Mouse (Mus musculus): ENCODE data around the gene Usp39. TPM values are rescaled to one million over a fixed set of nuclear protein-coding genes. Genes with fewer than 3 reads are reported as not detected.

The Usp39 gene
- polyA plus RNA-seq, 1 experiment from 2014 or later = 76.3 TPM

DNA sequence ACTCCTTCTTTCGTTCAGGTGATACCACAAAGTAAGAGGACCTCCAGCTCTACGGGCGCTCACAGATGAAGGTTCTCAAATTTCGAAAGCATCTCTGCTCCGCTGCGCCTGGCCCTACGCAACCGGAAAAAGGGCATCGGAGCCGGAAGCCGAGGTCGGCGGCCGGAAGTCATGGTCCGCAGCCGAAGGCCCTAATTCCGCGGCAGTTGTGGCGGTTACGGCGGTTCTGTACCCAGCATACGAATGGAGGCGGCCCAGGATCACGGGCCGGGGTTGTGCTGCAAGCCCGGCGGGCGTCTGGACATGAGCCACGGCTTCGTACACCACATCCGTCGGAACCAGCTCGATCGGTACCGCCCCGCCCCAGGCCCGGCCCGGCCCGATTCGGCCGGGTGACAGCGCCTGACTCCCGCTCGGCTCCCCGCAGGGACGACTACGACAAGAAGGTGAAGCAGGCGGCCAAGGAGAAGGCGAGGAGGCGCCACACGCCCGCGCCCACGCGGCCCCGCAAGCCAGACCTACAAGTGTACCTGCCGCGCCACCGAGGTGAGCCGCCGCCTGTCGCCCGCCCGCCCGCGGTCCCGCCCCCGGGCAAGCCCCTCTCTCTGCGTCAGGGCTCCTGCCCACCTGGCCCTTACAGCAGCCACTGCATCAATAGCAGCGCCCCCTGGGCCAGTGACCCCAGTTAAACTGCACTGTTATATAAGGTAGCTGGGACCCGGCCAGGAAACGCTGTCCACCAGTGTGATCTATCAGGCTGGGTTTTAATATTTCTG lies 2.4 kb upstream of the Usp39 start, which contains the start of gene 0610030E20Rik:
TSS of gene 0610030E20Rik (plus strand) at position 152 of the 776 bp plus-strand sequence.
- Histone ChIP-seq H3K9me3 (replicated peaks; ENCODE audit: control insufficient read depth, low read length) (no peaks in the 10 kb centered on the region), H3K9ac (ENCODE audit: low read length) (peak within 1 kb of the TSS; percentile 96), H3K27me3 (replicated peaks; ENCODE audit: control insufficient read depth, insufficient read depth, low read length) (no peaks in the 10 kb centered on the region), H3K4me3 (ENCODE audit: low read depth, low read length) (peak within 1 kb of the TSS; percentile 89), H3K36me3 (ENCODE audit: control insufficient read depth, insufficient read depth, low read length) (peaks cover 31% of the 10 kb centered on the region), H3K4me1 (ENCODE audit: control insufficient read depth, insufficient read depth, low read length) (peaks cover 18% of the 10 kb centered on the region), H3K4me2 (ENCODE audit: low read length) (peak within 1 kb of the TSS; percentile 77), H3K27ac (ENCODE audit: low read depth, low read length) (peak within 1 kb of the TSS; percentile 86)
- ATAC-seq (peak; percentile 74), DNase-seq (ENCODE audit: low spot score) (peak; percentile 75)
- WGBS = under 1% methylated on average over 51 of the region's 72 CpGs

- Histone ChIP-seq H3K27ac (ENCODE audit: low read depth, low read length) (no peak overlapping the region), H3K4me1 (ENCODE audit: control insufficient read depth, insufficient read depth, low read length) (peaks cover 18% of the 10 kb centered on the region), H3K9ac (ENCODE audit: low read length) (no peak overlapping the region), H3K27me3 (replicated peaks; ENCODE audit: control insufficient read depth, insufficient read depth, low read length) (no peaks in the 10 kb centered on the region), H3K36me3 (ENCODE audit: control insufficient read depth, insufficient read depth, low read length) (peaks cover 32% of the 10 kb centered on the region), H3K9me3 (replicated peaks; ENCODE audit: control insufficient read depth, low read length) (no peaks in the 10 kb centered on the region), H3K4me3 (ENCODE audit: low read depth, low read length) (no peak overlapping the region), H3K4me2 (ENCODE audit: low read length) (peak overlapping the region; percentile 77; the same call in 1 of the 2 replicates)
- 90% methylated on average over 4 of the region's 4 CpGs for WGBS
- DNase-seq (ENCODE audit: low spot score) (no peak), ATAC-seq (no peak)
Measured at GRCm38 (mm10) chr6:72346261-72346660, 1.3 kb upstream of the Usp39 start.

DNA sequence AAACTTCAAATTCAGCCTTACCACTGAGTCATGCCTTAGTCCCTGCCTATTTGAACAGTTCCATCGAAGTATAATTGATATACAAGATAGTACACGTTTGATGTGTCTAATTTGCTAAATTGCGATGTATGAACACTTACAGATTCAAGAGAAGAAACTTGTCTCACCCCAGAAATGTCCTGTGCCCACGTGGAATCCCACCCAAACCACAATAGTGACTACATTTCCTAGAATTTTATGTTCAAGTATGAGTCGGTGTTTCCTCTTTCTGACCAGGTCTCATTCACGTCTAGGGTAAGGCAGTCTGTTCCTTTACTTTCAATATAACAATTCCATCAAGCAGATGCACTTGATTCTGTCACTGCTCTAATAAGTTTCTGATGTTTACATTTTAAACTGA lies 649 bp upstream of the Usp39 start:
- no peak overlapping the region for H3K27ac ChIP-seq (ENCODE audit: low read depth, low read length)
- no peak overlapping the region; the same call in 1 of the 2 replicates for H3K9ac ChIP-seq (ENCODE audit: low read length)
- no peaks in the 10 kb centered on the region for H3K27me3 ChIP-seq (replicated peaks; ENCODE audit: control insufficient read depth, insufficient read depth, low read length)
- ATAC-seq (peak; percentile 3; the same call in 1 of the 2 replicates), DNase-seq (ENCODE audit: low spot score) (no peak)
- H3K9me3 ChIP-seq (replicated peaks; ENCODE audit: control insufficient read depth, low read length) = no peaks in the 10 kb centered on the region
- H3K4me3 ChIP-seq (ENCODE audit: low read depth, low read length) = peak overlapping the region; percentile 81; the same call in 1 of the 2 replicates
- H3K36me3 ChIP-seq (ENCODE audit: control insufficient read depth, insufficient read depth, low read length) = peaks cover 31% of the 10 kb centered on the region
- H3K4me2 ChIP-seq (ENCODE audit: low read length) = peak overlapping the region; percentile 95
- 55% methylated on average over 6 of the region's 6 CpGs for WGBS
- H3K4me1 ChIP-seq (ENCODE audit: control insufficient read depth, insufficient read depth, low read length) = peaks cover 18% of the 10 kb centered on the region

DNA sequence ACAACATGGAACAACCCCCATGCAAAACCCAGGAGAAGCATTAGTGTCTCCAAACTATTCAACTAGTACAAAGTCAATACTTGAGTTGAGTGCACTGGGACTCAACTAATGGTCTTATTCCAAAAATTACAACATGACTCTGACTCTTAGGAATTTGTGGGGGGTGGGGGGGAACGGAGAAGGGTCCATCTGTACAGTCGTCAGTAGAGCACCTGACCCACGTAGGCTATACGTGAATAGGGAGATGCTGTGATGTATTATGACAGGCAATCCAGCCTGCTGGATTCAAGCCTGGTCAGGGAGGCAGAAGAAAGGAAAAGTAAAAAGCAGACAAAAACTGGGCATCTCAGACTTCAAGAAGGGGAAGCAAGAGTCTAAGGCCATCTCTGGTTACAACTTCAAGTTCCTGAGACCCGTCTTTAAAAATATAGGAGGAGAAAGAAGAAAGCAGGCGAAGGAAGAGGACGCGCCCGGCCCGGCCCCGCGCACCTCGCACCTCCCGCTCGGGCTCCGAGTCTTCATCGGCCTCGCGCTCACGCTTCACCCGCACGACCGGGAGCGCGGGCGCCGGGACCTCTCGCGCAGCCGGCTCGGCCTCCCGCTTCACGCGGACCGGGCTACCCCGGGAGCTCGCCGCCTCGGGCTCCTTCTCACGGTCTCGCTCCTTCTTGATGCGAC lies 449 bp downstream of the Usp39 start:
- Histone ChIP-seq H3K4me3 (ENCODE audit: low read depth, low read length) (peak overlapping the region; percentile 81), H3K4me1 (ENCODE audit: control insufficient read depth, insufficient read depth, low read length) (peaks cover 18% of the 10 kb centered on the region), H3K27ac (ENCODE audit: low read depth, low read length) (no peak overlapping the region; the same call in 1 of the 2 replicates), H3K9ac (ENCODE audit: low read length) (peak overlapping the region; percentile 86), H3K4me2 (ENCODE audit: low read length) (peak overlapping the region; percentile 95), H3K27me3 (replicated peaks; ENCODE audit: control insufficient read depth, insufficient read depth, low read length) (no peaks in the 10 kb centered on the region), H3K9me3 (replicated peaks; ENCODE audit: control insufficient read depth, low read length) (no peaks in the 10 kb centered on the region), H3K36me3 (ENCODE audit: control insufficient read depth, insufficient read depth, low read length) (peaks cover 25% of the 10 kb centered on the region)
- no peak for DNase-seq (ENCODE audit: low spot score)
- WGBS = under 1% methylated on average over 42 of the region's 42 CpGs
- peak; percentile 56 for ATAC-seq

DNA sequence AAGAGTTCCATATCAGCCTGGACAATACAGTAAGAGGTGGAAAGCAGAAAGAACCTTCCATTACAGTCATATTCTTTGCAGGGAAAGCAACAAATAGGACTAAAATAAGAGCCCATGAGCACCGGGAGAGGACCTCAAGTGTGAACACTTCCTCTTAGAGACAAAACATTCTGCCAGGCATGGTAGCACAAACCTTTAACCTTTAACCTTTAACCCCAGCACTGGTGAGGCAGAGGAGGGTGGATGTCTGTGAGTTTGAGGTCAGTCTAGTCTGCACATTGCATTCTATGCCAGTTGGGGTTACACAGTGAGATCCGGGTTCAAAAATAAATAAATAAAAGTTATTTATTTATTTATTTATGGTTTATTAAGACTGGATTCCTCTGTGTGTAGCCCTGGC lies 4.5 kb downstream of the Usp39 start:
- peaks cover 52% of the 10 kb centered on the region for H3K36me3 ChIP-seq (ENCODE audit: control insufficient read depth, insufficient read depth, low read length)
- H3K4me2 ChIP-seq (ENCODE audit: low read length) = no peak overlapping the region
- no peaks in the 10 kb centered on the region for H3K9me3 ChIP-seq (replicated peaks; ENCODE audit: control insufficient read depth, low read length)
- H3K4me3 ChIP-seq (ENCODE audit: low read depth, low read length) = no peak overlapping the region
- ATAC-seq = no peak
- no peaks in the 10 kb centered on the region for H3K27me3 ChIP-seq (replicated peaks; ENCODE audit: control insufficient read depth, insufficient read depth, low read length)
- 89% methylated on average over 2 of the region's 2 CpGs for WGBS
- H3K27ac ChIP-seq (ENCODE audit: low read depth, low read length) = no peak overlapping the region
- no peak overlapping the region for H3K9ac ChIP-seq (ENCODE audit: low read length)
- peaks cover 11% of the 10 kb centered on the region for H3K4me1 ChIP-seq (ENCODE audit: control insufficient read depth, insufficient read depth, low read length)
- no peak for DNase-seq (ENCODE audit: low spot score)

DNA sequence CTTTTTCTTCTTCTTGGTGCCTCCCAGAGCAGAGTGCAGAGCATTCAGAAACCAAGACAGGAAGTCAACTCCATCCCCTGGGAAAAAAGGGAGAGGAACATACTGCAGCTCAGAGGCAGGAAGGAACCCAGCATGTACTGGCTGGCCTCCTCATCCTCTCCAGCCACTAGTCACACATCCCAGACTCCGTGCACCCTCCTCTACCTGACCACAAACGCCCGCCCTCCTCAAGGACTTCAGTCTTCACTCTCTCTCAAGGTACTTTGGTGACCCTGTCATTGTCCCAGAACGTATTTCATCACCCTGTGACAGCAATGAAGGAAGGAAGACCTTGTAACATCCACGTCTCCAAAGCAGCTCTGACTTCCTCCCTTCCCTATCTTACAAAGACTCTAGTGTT lies 11.9 kb downstream of the Usp39 start:
- H3K9me3 ChIP-seq (replicated peaks; ENCODE audit: control insufficient read depth, low read length) = no peaks in the 10 kb centered on the region
- no peak for DNase-seq (ENCODE audit: low spot score)
- H3K36me3 ChIP-seq (ENCODE audit: control insufficient read depth, insufficient read depth, low read length) = peaks cover 92% of the 10 kb centered on the region
- no peaks in the 10 kb centered on the region for H3K27me3 ChIP-seq (replicated peaks; ENCODE audit: control insufficient read depth, insufficient read depth, low read length)
- no peak overlapping the region for H3K4me3 ChIP-seq (ENCODE audit: low read depth, low read length)
- H3K27ac ChIP-seq (ENCODE audit: low read depth, low read length) = no peak overlapping the region
- no peak overlapping the region for H3K4me2 ChIP-seq (ENCODE audit: low read length)
- H3K4me1 ChIP-seq (ENCODE audit: control insufficient read depth, insufficient read depth, low read length) = no peaks in the 10 kb centered on the region
- WGBS = 88% methylated on average over 5 of the region's 5 CpGs
- no peak overlapping the region for H3K9ac ChIP-seq (ENCODE audit: low read length)
- ATAC-seq = no peak

- Histone ChIP-seq H3K9ac (ENCODE audit: low read length) (no peak overlapping the region), H3K9me3 (replicated peaks; ENCODE audit: control insufficient read depth, low read length) (no peaks in the 10 kb centered on the region), H3K4me3 (ENCODE audit: low read depth, low read length) (no peak overlapping the region), H3K4me1 (ENCODE audit: control insufficient read depth, insufficient read depth, low read length) (no peaks in the 10 kb centered on the region), H3K36me3 (ENCODE audit: control insufficient read depth, insufficient read depth, low read length) (peaks cover 89% of the 10 kb centered on the region), H3K27me3 (replicated peaks; ENCODE audit: control insufficient read depth, insufficient read depth, low read length) (no peaks in the 10 kb centered on the region), H3K4me2 (ENCODE audit: low read length) (no peak overlapping the region), H3K27ac (ENCODE audit: low read depth, low read length) (no peak overlapping the region)
- no peak for DNase-seq (ENCODE audit: low spot score)
- no peak for ATAC-seq
- 90% methylated on average over 4 of the region's 4 CpGs for WGBS
Measured at GRCm38 (mm10) chr6:72330133-72330532, 14.9 kb downstream of the Usp39 start.

DNA sequence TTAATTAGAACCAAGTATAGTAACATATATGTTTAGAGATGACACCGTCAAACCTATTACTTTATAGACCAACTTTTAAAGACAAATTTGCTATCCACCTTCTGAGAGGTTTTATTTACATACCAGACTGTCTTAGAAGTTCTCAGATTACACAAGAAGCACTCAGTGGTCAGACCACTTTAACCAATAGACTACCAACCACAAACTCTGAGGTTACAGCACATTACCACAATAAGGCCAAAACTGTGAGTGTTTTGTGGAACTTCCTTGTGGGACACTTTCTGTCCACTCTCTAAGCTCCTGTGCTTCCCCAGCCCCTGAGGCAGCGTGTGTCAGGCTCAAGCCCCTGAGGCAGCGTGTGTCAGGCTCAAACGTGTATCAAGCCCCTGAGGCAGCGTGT lies 16.0 kb downstream of the Usp39 start:
- Histone ChIP-seq H3K4me1 (ENCODE audit: control insufficient read depth, insufficient read depth, low read length) (no peaks in the 10 kb centered on the region), H3K27ac (ENCODE audit: low read depth, low read length) (no peak overlapping the region), H3K27me3 (replicated peaks; ENCODE audit: control insufficient read depth, insufficient read depth, low read length) (no peaks in the 10 kb centered on the region), H3K9ac (ENCODE audit: low read length) (no peak overlapping the region), H3K36me3 (ENCODE audit: control insufficient read depth, insufficient read depth, low read length) (peaks cover 90% of the 10 kb centered on the region), H3K4me3 (ENCODE audit: low read depth, low read length) (no peak overlapping the region), H3K4me2 (ENCODE audit: low read length) (no peak overlapping the region), H3K9me3 (replicated peaks; ENCODE audit: control insufficient read depth, low read length) (no peaks in the 10 kb centered on the region)
- WGBS = 97% methylated on average over 5 of the region's 5 CpGs
- no peak for DNase-seq (ENCODE audit: low spot score)
- no peak for ATAC-seq

DNA sequence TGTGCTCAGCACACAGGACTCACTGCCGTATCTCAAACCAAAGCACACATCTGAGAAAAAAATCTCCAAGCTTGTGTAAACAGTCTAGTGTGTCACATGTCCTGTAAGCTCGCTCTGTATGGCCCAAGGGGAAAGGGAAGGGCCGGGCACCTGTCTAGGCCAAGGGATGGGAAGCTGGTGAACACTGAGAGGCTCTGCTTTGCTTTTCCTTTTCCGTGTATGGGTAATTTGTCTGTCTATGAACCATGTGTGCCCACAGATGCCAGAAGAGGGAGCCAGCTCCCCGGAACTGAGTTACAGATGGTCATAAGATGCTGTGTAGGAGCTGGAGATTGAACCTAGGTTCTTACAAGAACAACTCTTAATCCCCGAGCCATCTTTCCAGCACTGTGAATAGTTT lies 18.7 kb downstream of the Usp39 start:
- Histone ChIP-seq H3K9ac (ENCODE audit: low read length) (no peak overlapping the region), H3K4me1 (ENCODE audit: control insufficient read depth, insufficient read depth, low read length) (no peaks in the 10 kb centered on the region), H3K4me2 (ENCODE audit: low read length) (no peak overlapping the region), H3K27ac (ENCODE audit: low read depth, low read length) (no peak overlapping the region), H3K9me3 (replicated peaks; ENCODE audit: control insufficient read depth, low read length) (no peaks in the 10 kb centered on the region), H3K4me3 (ENCODE audit: low read depth, low read length) (no peak overlapping the region), H3K27me3 (replicated peaks; ENCODE audit: control insufficient read depth, insufficient read depth, low read length) (no peaks in the 10 kb centered on the region), H3K36me3 (ENCODE audit: control insufficient read depth, insufficient read depth, low read length) (peaks cover 91% of the 10 kb centered on the region)
- 77% methylated on average over 6 of the region's 6 CpGs for WGBS
- DNase-seq (ENCODE audit: low spot score) = peak; percentile 36
- no peak for ATAC-seq

Data from forebrain, embryonic 14.5 days (tissue).